Mouse (Mus musculus) erythroblast, embryonic 14.5 days (primary cell): ENCODE measurements at regions not wholly inside any gene's neighbourhood (a gene's known extent, or its start where the extent isn't known, plus 50 kb on each side); places are given as distances from the start of the nearest gene placed in this dataset.

Experiments used
- GATA1 ChIP-seq: IDR thresholded peaks from 2 replicates; pipeline ENCODE4 v1.6.1; 2012; ENCODE audit warnings: low read length, inconsistent platforms, mixed read lengths
- TAL1 ChIP-seq: IDR thresholded peaks from 3 replicates; pipeline ENCODE4 v1.6.1; 2012; ENCODE audit warnings: low read length, inconsistent platforms, mixed read lengths

DNA sequence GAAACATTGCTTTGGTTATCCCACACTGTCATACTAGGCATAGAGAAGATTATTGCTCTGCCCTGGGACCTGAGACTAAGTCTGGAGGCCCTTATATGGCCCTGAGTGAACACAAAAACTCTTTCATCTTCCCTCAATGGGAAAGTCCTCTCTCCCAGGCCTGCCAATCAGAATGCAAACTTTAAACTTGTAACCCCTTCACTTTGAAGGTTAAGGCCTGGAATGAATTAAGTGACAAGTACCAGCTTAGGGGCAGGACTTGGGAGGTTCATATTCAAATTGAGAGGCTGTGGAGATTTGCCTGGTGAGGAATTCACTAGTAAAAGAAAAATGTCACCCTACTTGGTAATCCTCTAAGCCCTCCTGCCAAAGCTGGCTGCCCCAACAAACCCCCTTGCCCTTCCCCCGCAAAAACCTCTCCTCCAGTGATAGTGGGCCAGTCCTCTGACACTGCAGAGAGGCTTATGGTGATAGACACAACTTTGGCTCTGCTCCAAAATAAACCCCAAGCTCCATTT, 120.4 kb upstream of the Thpo start:
- no peak for TF ChIP-seq TAL1
- TF ChIP-seq GATA1, result no peak
